Mouse (Mus musculus): ENCODE measurements around the gene Ube2d3. TPM values are rescaled to one million over a fixed set of nuclear protein-coding genes. Genes with fewer than 3 reads are reported as not detected.
A peak's percentile ranks its signal among the peaks of the same experiment; 100 is the strongest.
"Not testable (repeated sequence)": the region's sequence is repeated elsewhere in the genome, so short reads cannot be mapped to it uniquely, and the experiment has no call there.

Gene Ube2d3
- polyA plus RNA-seq, 1 experiment from 2014 or later: 298 TPM

DNA sequence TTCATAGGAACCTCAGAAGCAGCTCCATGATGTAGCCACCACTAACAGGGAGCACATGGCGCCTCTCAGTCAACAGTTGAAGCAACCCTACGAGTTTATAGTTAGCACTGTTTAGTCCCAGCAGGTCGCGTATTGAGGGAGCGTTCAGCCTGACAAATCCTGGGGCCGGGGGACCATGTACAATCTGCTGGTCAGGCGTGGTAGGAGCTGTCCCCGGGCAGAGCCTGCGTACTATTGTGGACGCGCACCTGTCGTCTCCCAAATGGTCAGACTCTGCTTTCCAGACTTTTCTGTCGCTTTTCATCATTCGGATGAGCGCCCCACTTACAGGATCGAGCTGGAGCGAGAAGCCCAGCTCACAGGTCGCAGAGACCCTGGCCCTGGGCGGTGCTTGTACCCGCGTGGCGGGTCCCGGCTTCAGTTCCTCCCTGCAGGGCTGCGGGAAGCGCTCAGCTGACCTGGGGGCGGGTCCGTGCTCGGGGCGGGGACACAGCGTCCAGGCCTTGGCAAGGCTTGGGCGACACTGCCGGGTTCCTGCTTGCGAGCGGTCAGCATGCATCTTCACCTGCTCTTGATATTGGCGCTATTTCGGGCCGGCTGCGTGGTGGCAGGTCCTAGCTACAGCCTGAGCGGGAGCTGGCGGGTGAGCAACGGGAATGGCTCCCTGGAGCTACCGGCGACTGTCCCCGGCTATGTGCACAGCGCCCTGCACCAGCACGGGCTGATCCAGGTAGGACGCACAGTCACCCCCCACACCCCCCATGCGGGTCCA, 47.4 kb downstream of the Ube2d3 start, which contains the start of gene Manba:
Gene Manba (plus strand): TSS at position 484 of the 772 bp plus-strand sequence.
- no peaks in the 10 kb centered on the region for H3K9me3 ChIP-seq (ENCODE audit: low read length)
- H3K9ac ChIP-seq (replicated peaks): peak within 1 kb of the TSS; percentile 77
- WGBS (ENCODE audit: insufficient replicate concordance): 2% methylated on average over 48 of the region's 48 CpGs
- peaks cover 8% of the 10 kb centered on the region for H3K4me1 ChIP-seq (ENCODE audit: insufficient read depth)
- peak within 1 kb of the TSS; percentile 76 for H3K4me3 ChIP-seq (ENCODE audit: low read depth, low read length)
- DNase-seq (peak; percentile 89), ATAC-seq (peak; percentile 95)
- H3K27me3 ChIP-seq (ENCODE audit: insufficient read depth, low read length): no peaks in the 10 kb centered on the region
- H3K36me3 ChIP-seq (replicated peaks; ENCODE audit: insufficient read depth, low read length): no peaks in the 10 kb centered on the region
- peak within 1 kb of the TSS; percentile 66 for H3K27ac ChIP-seq (ENCODE audit: low read depth)
- TF ChIP-seq EP300 (IDR thresholded peaks at IDR 0.05; ENCODE audit: low read depth): no peak
- TF ChIP-seq CTCF (IDR thresholded peaks at IDR 0.05; ENCODE audit: low read depth): no peak; the same call in 1 of the 2 replicates
- H3K4me2 ChIP-seq (ENCODE audit: low read depth, low read length): peak within 1 kb of the TSS; percentile 96

- WGBS (ENCODE audit: insufficient replicate concordance): 1% methylated on average over 9 of the region's 9 CpGs
- Histone ChIP-seq H3K27me3 (ENCODE audit: insufficient read depth, low read length) (no peaks in the 10 kb centered on the region), H3K27ac (ENCODE audit: low read depth) (peak overlapping the region; percentile 66), H3K9ac (replicated peaks) (peak overlapping the region; percentile 77), H3K4me2 (ENCODE audit: low read depth, low read length) (peak overlapping the region; percentile 96), H3K4me3 (ENCODE audit: low read depth, low read length) (peak overlapping the region; percentile 76), H3K4me1 (ENCODE audit: insufficient read depth) (peaks cover 8% of the 10 kb centered on the region), H3K9me3 (ENCODE audit: low read length) (no peaks in the 10 kb centered on the region), H3K36me3 (replicated peaks; ENCODE audit: insufficient read depth, low read length) (no peaks in the 10 kb centered on the region)
- ATAC-seq (no peak; the same call in 1 of the 2 replicates), DNase-seq (no peak)
- TF ChIP-seq CTCF (IDR thresholded peaks at IDR 0.05; ENCODE audit: low read depth) (no peak), EP300 (IDR thresholded peaks at IDR 0.05; ENCODE audit: low read depth) (no peak)
Measured at GRCm38 (mm10) chr3:135485900-135486241, 47.9 kb downstream of the Ube2d3 start.

DNA sequence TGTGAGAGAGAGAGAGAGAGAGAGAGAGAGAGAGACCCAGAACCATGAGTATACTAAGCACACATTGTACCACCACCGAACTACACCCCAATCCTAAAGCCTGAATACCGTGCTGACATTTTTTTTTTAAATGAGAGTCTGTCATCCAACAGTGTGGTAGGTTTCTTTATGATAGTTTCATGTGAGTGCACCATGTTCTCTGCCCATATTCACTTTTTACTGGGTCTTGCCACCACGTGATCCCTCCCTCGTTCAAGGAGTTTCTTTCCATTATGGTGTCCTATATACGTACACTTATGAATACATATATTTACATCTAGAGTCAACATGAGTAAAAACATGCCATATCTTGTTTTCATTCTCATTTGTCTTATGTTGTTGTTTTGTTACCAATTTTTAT, 48.4 kb downstream of the Ube2d3 start:
- no peak for DNase-seq
- no peaks in the 10 kb centered on the region for H3K36me3 ChIP-seq (replicated peaks; ENCODE audit: insufficient read depth, low read length)
- peak overlapping the region; percentile 96 for H3K4me2 ChIP-seq (ENCODE audit: low read depth, low read length)
- no peaks in the 10 kb centered on the region for H3K9me3 ChIP-seq (ENCODE audit: low read length)
- peak overlapping the region; percentile 76 for H3K4me3 ChIP-seq (ENCODE audit: low read depth, low read length)
- H3K4me1 ChIP-seq (ENCODE audit: insufficient read depth): peaks cover 8% of the 10 kb centered on the region
- 47% methylated on average over 5 of the region's 5 CpGs for WGBS (ENCODE audit: insufficient replicate concordance)
- no peaks in the 10 kb centered on the region for H3K27me3 ChIP-seq (ENCODE audit: insufficient read depth, low read length)
- peak overlapping the region; percentile 77 for H3K9ac ChIP-seq (replicated peaks)
- no peak overlapping the region for H3K27ac ChIP-seq (ENCODE audit: low read depth)
- no peak for ATAC-seq
- TF ChIP-seq CTCF (IDR thresholded peaks at IDR 0.05; ENCODE audit: low read depth) (no peak), EP300 (IDR thresholded peaks at IDR 0.05; ENCODE audit: low read depth) (no peak)

- ATAC-seq: no peak
- 66% methylated on average over 4 of the region's 4 CpGs for WGBS (ENCODE audit: insufficient replicate concordance)
Measured at GRCm38 (mm10) chr3:135487803-135488202, 49.9 kb downstream of the Ube2d3 start.

GRCm38 (mm10) chr3:135489865-135490520, 52.0 kb downstream of the Ube2d3 start:
- ATAC-seq: no peak
- H3K27ac ChIP-seq (ENCODE audit: low read depth): no peak overlapping the region
- H3K9me3 ChIP-seq (ENCODE audit: low read length): no peaks in the 10 kb centered on the region
- no peak overlapping the region for H3K4me2 ChIP-seq (ENCODE audit: low read depth, low read length)
- H3K27me3 ChIP-seq (ENCODE audit: insufficient read depth, low read length): no peaks in the 10 kb centered on the region
- H3K36me3 ChIP-seq (replicated peaks; ENCODE audit: insufficient read depth, low read length): no peaks in the 10 kb centered on the region
- no peak for DNase-seq
- no peak overlapping the region for H3K4me3 ChIP-seq (ENCODE audit: low read depth, low read length)
- peaks cover 6% of the 10 kb centered on the region for H3K4me1 ChIP-seq (ENCODE audit: insufficient read depth)
- TF ChIP-seq CTCF (IDR thresholded peaks at IDR 0.05; ENCODE audit: low read depth) (no peak), EP300 (IDR thresholded peaks at IDR 0.05; ENCODE audit: low read depth) (no peak)
- no peak overlapping the region for H3K9ac ChIP-seq (replicated peaks)
- 59% methylated on average over 5 of the region's 5 CpGs for WGBS (ENCODE audit: insufficient replicate concordance)

More at GRCm38 (mm10) chr3:135487803-135488202, 49.9 kb downstream of the Ube2d3 start:
- Histone ChIP-seq H3K4me3 (ENCODE audit: low read depth, low read length) (no peak overlapping the region), H3K27me3 (ENCODE audit: insufficient read depth, low read length) (no peaks in the 10 kb centered on the region), H3K9me3 (ENCODE audit: low read length) (no peaks in the 10 kb centered on the region), H3K9ac (replicated peaks) (no peak overlapping the region), H3K4me1 (ENCODE audit: insufficient read depth) (peaks cover 8% of the 10 kb centered on the region), H3K36me3 (replicated peaks; ENCODE audit: insufficient read depth, low read length) (no peaks in the 10 kb centered on the region), H3K27ac (ENCODE audit: low read depth) (no peak overlapping the region), H3K4me2 (ENCODE audit: low read depth, low read length) (no peak overlapping the region)
- no peak for TF ChIP-seq EP300 (IDR thresholded peaks at IDR 0.05; ENCODE audit: low read depth)
- TF ChIP-seq CTCF (IDR thresholded peaks at IDR 0.05; ENCODE audit: low read depth): no peak
- no peak for DNase-seq

- no peak overlapping the region for H3K4me2 ChIP-seq (ENCODE audit: low read depth, low read length)
- TF ChIP-seq CTCF (IDR thresholded peaks at IDR 0.05; ENCODE audit: low read depth): no peak
- TF ChIP-seq EP300 (IDR thresholded peaks at IDR 0.05; ENCODE audit: low read depth): no peak
- H3K36me3 ChIP-seq (replicated peaks; ENCODE audit: insufficient read depth, low read length): no peaks in the 10 kb centered on the region
- no peak overlapping the region for H3K4me3 ChIP-seq (ENCODE audit: low read depth, low read length)
- DNase-seq: no peak
- 81% methylated on average over 6 of the region's 6 CpGs for WGBS (ENCODE audit: insufficient replicate concordance)
- H3K9me3 ChIP-seq (ENCODE audit: low read length): no peaks in the 10 kb centered on the region
- no peaks in the 10 kb centered on the region for H3K27me3 ChIP-seq (ENCODE audit: insufficient read depth, low read length)
- no peak overlapping the region for H3K27ac ChIP-seq (ENCODE audit: low read depth)
- ATAC-seq: no peak
- peaks cover 3% of the 10 kb centered on the region; the same call in 1 of the 2 replicates for H3K4me1 ChIP-seq (ENCODE audit: insufficient read depth)
- no peak overlapping the region for H3K9ac ChIP-seq (replicated peaks)
Measured at GRCm38 (mm10) chr3:135491102-135491501, 53.2 kb downstream of the Ube2d3 start.

GRCm38 (mm10) chr3:135493320-135493719, 55.4 kb downstream of the Ube2d3 start:
- not testable (repeated sequence) for H3K27me3 ChIP-seq (ENCODE audit: insufficient read depth, low read length); H3K9me3 ChIP-seq (ENCODE audit: low read length); H3K9ac ChIP-seq (replicated peaks); H3K27ac ChIP-seq (ENCODE audit: low read depth); H3K4me2 ChIP-seq (ENCODE audit: low read depth, low read length); DNase-seq; ATAC-seq; H3K4me3 ChIP-seq (ENCODE audit: low read depth, low read length); H3K4me1 ChIP-seq (ENCODE audit: insufficient read depth); H3K36me3 ChIP-seq (replicated peaks; ENCODE audit: insufficient read depth, low read length)
- 81% methylated on average over 7 of the region's 7 CpGs for WGBS (ENCODE audit: insufficient replicate concordance)

DNA sequence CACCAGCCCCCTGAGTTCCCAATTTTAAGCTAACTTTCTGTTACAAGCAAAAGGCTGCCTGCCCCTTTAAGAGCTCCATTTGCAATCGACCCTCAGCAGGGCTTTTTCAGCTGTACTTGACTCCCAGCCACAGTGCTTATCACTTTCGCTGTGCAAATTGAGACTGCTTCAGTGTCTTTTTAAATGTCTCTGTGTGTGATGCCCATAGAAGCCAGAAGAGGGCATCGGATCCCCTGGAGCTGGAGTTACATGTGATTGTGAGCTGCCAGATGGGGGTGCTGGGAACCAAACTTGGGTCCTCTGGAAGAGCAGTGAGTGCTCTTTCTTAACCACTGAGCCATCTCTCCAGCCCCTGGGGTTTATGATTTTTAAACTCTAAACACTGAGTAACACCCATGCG, 60.0 kb downstream of the Ube2d3 start:
- ATAC-seq; H3K9ac ChIP-seq (replicated peaks): not testable (repeated sequence)
- 86% methylated on average over 4 of the region's 4 CpGs for WGBS (ENCODE audit: insufficient replicate concordance)

More for the DNA sequence above, 60.0 kb downstream of the Ube2d3 start:
- H3K9me3 ChIP-seq (ENCODE audit: low read length); H3K27ac ChIP-seq (ENCODE audit: low read depth); H3K27me3 ChIP-seq (ENCODE audit: insufficient read depth, low read length); H3K4me1 ChIP-seq (ENCODE audit: insufficient read depth); DNase-seq; H3K36me3 ChIP-seq (replicated peaks; ENCODE audit: insufficient read depth, low read length); H3K4me2 ChIP-seq (ENCODE audit: low read depth, low read length); H3K4me3 ChIP-seq (ENCODE audit: low read depth, low read length): not testable (repeated sequence)

All from liver, postnatal 0 days (tissue).